Mouse (Mus musculus) liver, adult 2 months (tissue): ENCODE results near the gene Krtap5-1.

Experiments
- CTCF ChIP-seq: fragments of 200-500 bp; IDR thresholded peaks from 2 replicates; pipeline ENCODE4 v1.5.1; 2011; ENCODE audit warnings: low read depth, low read length, control low read depth
- POLR2A ChIP-seq: fragments of 200-500 bp; IDR thresholded peaks from 2 replicates; pipeline ENCODE4 v1.6.1; 2011; ENCODE audit warnings: low read length, control low read depth; ENCODE audit not compliant: insufficient read depth; ENCODE audit errors: extremely low read depth

DNA sequence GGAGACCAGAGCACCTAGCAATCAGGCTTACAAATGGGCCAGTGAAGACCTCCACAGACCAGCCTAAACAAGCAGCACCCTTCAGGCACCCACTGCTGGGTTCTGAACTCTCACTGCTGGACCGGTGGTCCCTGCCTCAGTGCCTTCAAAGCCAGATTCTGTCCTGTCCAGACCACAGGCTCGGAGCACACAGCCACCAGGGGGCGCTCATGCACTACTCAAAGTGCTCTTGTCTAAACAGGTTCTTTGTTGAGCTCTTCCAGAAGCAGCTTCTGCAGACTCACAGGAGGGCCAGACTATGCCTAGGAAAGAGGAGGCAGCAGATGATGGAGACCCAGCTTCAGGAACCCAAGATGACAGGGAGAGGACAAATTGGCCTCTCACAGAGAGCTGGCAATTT lies 37.3 kb upstream of the Krtap5-1 start:
- TF ChIP-seq CTCF, result peak; percentile 96
- no peak for TF ChIP-seq POLR2A
